Mouse (Mus musculus) embryonic fibroblast, embryonic 13.5 days (primary cell): ENCODE measurements around the gene Hadh.

ENCODE experiments used
- CTCF ChIP-seq: IDR thresholded peaks from 2 replicates; pipeline ENCODE4 v1.5.1; 2011; ENCODE audit warnings: mild to moderate bottlenecking, control low read depth, low read length, moderate library complexity, borderline replicate concordance; ENCODE audit not compliant: insufficient read depth
- POLR2A ChIP-seq: IDR thresholded peaks from 2 replicates; pipeline ENCODE4 v1.6.1; 2011; ENCODE audit warnings: low read depth, mild to moderate bottlenecking, control low read depth, low read length, moderate library complexity

DNA sequence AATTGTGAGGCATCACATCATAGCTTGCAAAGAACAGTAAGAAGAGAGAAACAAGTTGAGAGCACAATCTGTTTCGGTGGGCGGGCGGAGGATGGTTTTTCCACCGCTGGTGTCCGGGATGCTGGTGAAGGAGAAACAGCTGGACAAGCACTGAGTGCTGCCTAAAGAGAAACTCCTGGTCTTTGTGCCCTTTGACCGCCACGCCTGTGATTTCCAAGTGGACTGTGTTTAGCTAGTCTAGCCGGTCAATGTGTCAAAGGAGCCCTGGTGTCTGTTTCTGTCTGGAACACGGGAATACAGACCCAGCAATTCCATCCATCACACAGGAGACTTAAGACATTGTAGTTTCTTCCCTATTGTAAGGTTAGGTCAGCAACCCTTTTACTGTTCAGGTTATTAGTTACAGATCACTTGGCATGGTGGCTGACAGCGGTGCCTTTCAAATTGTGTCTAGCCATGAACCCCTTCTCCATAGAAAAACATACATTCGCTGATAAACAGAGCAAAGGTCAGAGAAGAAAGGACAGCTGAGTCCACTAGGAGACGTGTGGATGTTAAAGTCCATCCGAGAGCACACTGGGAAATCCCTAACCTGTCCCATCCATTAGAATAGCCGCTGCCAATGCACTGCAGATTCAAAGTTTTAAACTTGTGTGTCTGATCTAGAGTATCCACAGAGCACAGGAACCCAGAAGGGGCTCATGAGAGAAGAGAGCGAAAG is 8.0 kb downstream of the Hadh start:
- TF ChIP-seq CTCF: no peak
- no peak for TF ChIP-seq POLR2A
